Mouse (Mus musculus) liver, embryonic 14.5 days (tissue): ENCODE data around the gene Tiam2. TPM values are rescaled to one million over a fixed set of nuclear protein-coding genes. Genes with fewer than 3 reads are reported as not detected.
A peak's percentile ranks its signal among the peaks of the same experiment; 100 is the strongest.

Experiments used
- ATAC-seq: fragments of 200-750 bp; cut with Nextera tagmentation; 2 replicates; pipeline ENCODE4 v1.8.0; 2017; ENCODE audit warnings: moderate number of reproducible peaks, mild to moderate bottlenecking, moderate library complexity; ENCODE audit not compliant: insufficient read depth
- DNase-seq, 3 experiments: peaks; one replicate each; pipeline ENCODE4 v3.0.0-alpha.2; 2012 to 2013; ENCODE audit warnings: low read depth in 3 of 3, low spot score in 3 of 3
- H3K27ac ChIP-seq: fragments of 300-500 bp; sonication (generic); 2 replicates; pipeline ENCODE4 v1.5.1; 2014; ENCODE audit warnings: moderate library complexity, mild to moderate bottlenecking, control low read depth, inconsistent platforms
- H3K27me3 ChIP-seq: fragments of 300-500 bp; sonication (generic); 2 replicates; pipeline ENCODE4 v1.6.1; 2014; ENCODE audit warnings: mild to moderate bottlenecking, low read length, moderate library complexity; ENCODE audit not compliant: control insufficient read depth, insufficient read depth
- H3K36me3 ChIP-seq: fragments of 300-500 bp; sonication (generic); replicated peaks from 2 replicates; pipeline ENCODE4 v1.6.1; 2014; ENCODE audit warnings: low read depth; ENCODE audit not compliant: control insufficient read depth, insufficient read depth
- H3K4me1 ChIP-seq, 2 experiments: fragments of 200-500 bp in 1 of 2; fragments of 300-500 bp in 1 of 2; sonication (generic) in 1 of 2; replicated peaks; 2 replicates each; pipeline ENCODE4 v1.6.1; 2012 to 2014; ENCODE audit warnings: antibody characterized with exemption in 1 of 2, inconsistent platforms in 1 of 2, low read length in 1 of 2; ENCODE audit not compliant: control insufficient read depth in 2 of 2, insufficient read depth in 2 of 2
- H3K4me2 ChIP-seq: fragments of 300-500 bp; sonication (generic); 2 replicates; pipeline ENCODE4 v1.6.1; 2014; ENCODE audit warnings: low read depth, mild to moderate bottlenecking, control low read depth, moderate library complexity
- H3K4me3 ChIP-seq, 2 experiments: fragments of 200-500 bp in 1 of 2; fragments of 300-500 bp in 1 of 2; sonication (generic) in 1 of 2; 2 replicates each; pipeline ENCODE4 v1.5.1; 2012 to 2014; ENCODE audit warnings: low read depth in 2 of 2, low read length in 2 of 2, mild to moderate bottlenecking in 2 of 2, control low read depth in 1 of 2, inconsistent platforms in 1 of 2, moderate library complexity in 1 of 2; ENCODE audit not compliant: insufficient read depth in 1 of 2
- H3K9ac ChIP-seq: fragments of 300-500 bp; sonication (generic); replicated peaks from 2 replicates; pipeline ENCODE4 v1.6.1; 2014; ENCODE audit warnings: mild to moderate bottlenecking, control low read depth, moderate library complexity
- H3K9me3 ChIP-seq: fragments of 300-500 bp; sonication (generic); 2 replicates; pipeline ENCODE4 v1.6.1; 2016; ENCODE audit warnings: low read length, mixed read lengths; ENCODE audit not compliant: control insufficient read depth
- CTCF ChIP-seq: IDR thresholded peaks from 2 replicates; pipeline ENCODE4 v1.5.1; 2016; ENCODE audit warnings: antibody characterized with exemption, low read depth, control low read depth
- EP300 ChIP-seq: IDR thresholded peaks from 2 replicates; pipeline ENCODE4 v1.6.1; 2016; ENCODE audit warnings: antibody characterized with exemption, low read depth
- WGBS: fragments of 180-500 bp; shearing (Covaris S2); extraction: QIAGEN DNeasy Blood & Tissue Kit; methylation state at CpG from one replicate; pipeline ENCODE4 v1.1.7; 2014; ENCODE audit not compliant: insufficient replicate concordance; 5-methylcytosine and 5-hydroxymethylcytosine counted together
- polyA plus RNA-seq, 2 experiments: library from polyadenylated mRNA; depleted of rRNA in 1 of 2; stranded (reverse) in 1 of 2; unstranded in 1 of 2; fragments of >200 nt; fragmentation: Nextera tagmentation in 1 of 2; extraction: Ambion mirVana in 1 of 2; gene quantifications; 2 replicates each; pipeline versions ENCODE4 v1.2.1 to v1.2.3; 2012 to 2014

The Tiam2 gene
- polyA plus RNA-seq, 2 experiments: 0.30 to 0.60 TPM

GRCm38 (mm10) chr17:3560534-3560933 is 234.2 kb downstream of the Tiam2 start:
- 38% methylated on average over 3 of the region's 3 CpGs for WGBS
- no peaks in the 10 kb centered on the region for H3K27me3 ChIP-seq
- no peaks in the 10 kb centered on the region for H3K9me3 ChIP-seq
- H3K4me2 ChIP-seq: no peak overlapping the region
- H3K4me1 ChIP-seq: peaks cover 15 to 17% of the 10 kb centered on the region in 2 experiments
- H3K27ac ChIP-seq: no peak overlapping the region
- DNase-seq (no peak), ATAC-seq (no peak)
- no peak for TF ChIP-seq EP300
- TF ChIP-seq CTCF: peak; percentile 29; the same call in 1 of the 2 replicates
- no peak overlapping the region for H3K9ac ChIP-seq
- H3K36me3 ChIP-seq: no peaks in the 10 kb centered on the region
- H3K4me3 ChIP-seq: no peak overlapping the region

GRCm38 (mm10) chr17:3562405-3562804 is 236.0 kb downstream of the Tiam2 start:
- H3K4me2 ChIP-seq: no peak overlapping the region
- WGBS: 39% methylated on average over 8 of the region's 8 CpGs
- H3K9me3 ChIP-seq: no peaks in the 10 kb centered on the region
- TF ChIP-seq EP300: no peak
- peak; percentile 73 for TF ChIP-seq CTCF
- no peak for ATAC-seq
- H3K4me3 ChIP-seq: no peak overlapping the region
- no peaks in the 10 kb centered on the region for H3K36me3 ChIP-seq
- H3K27me3 ChIP-seq: no peaks in the 10 kb centered on the region
- 0 out of 4 replicates have a peak, but pooled peaks cover 2 to 6% of the 10 kb centered on the region in 2 experiments for H3K4me1 ChIP-seq
- no peak overlapping the region for H3K27ac ChIP-seq
- DNase-seq: no peak
- no peak overlapping the region for H3K9ac ChIP-seq

- no peaks in the 10 kb centered on the region for H3K27me3 ChIP-seq
- 5% methylated on average over 12 of the region's 12 CpGs for WGBS
- no peak overlapping the region for H3K27ac ChIP-seq
- TF ChIP-seq EP300 (no peak), CTCF (peak; percentile 70)
- no peak overlapping the region for H3K9ac ChIP-seq
- no peak overlapping the region for H3K4me2 ChIP-seq
- DNase-seq: no peak
- no peaks in the 10 kb centered on the region for H3K4me1 ChIP-seq
- no peaks in the 10 kb centered on the region for H3K9me3 ChIP-seq
- no peak overlapping the region for H3K4me3 ChIP-seq
- no peak for ATAC-seq
- H3K36me3 ChIP-seq: no peaks in the 10 kb centered on the region
Observed at GRCm38 (mm10) chr17:3570876-3571275, 244.5 kb downstream of the Tiam2 start.

Other genes with a start within 250 kb of the Tiam2 start
- gene Scaf8, start 211.6 kb upstream of the Tiam2 start, polyA plus RNA-seq (2012; rRNA removed): 7.4 and 10.1 TPM in 2 replicates
- gene Scaf8, start 211.6 kb upstream of the Tiam2 start, polyA plus RNA-seq (2014; fragmentation: Nextera tagmentation; extraction: Ambion mirVana): 8.2 and 8.8 TPM in 2 replicates
- 0.09 and 0.13 TPM in 2 replicates for gene Cldn20, start 206.0 kb downstream of the Tiam2 start, polyA plus RNA-seq (2012; rRNA removed)
- gene Cldn20, start 206.0 kb downstream of the Tiam2 start, polyA plus RNA-seq (2014; fragmentation: Nextera tagmentation; extraction: Ambion mirVana): 0.61 TPM in 1 of 2 replicates, not detected in the other
- gene Tfb1m, start 231.2 kb downstream of the Tiam2 start, polyA plus RNA-seq (2012; rRNA removed): 6.7 and 9.8 TPM in 2 replicates
- 12.9 and 13.4 TPM in 2 replicates for gene Tfb1m, start 231.2 kb downstream of the Tiam2 start, polyA plus RNA-seq (2014; fragmentation: Nextera tagmentation; extraction: Ambion mirVana)